Mouse (Mus musculus) neural tube, embryonic 12.5 days (tissue): ENCODE results near the gene Acvrl1. TPM values are rescaled to one million over a fixed set of nuclear protein-coding genes. Genes with fewer than 3 reads are reported as not detected.

Experiments
- ATAC-seq: fragments of 200-750 bp; cut with Nextera tagmentation; 2 replicates; pipeline ENCODE4 v1.8.0; 2017; ENCODE audit warnings: low read depth, mild to moderate bottlenecking, moderate TSS enrichment, moderate library complexity; ENCODE audit not compliant: low FRiP score
- H3K27ac ChIP-seq: fragments of 300-500 bp; sonication (generic); 2 replicates; pipeline ENCODE4 v1.5.1; 2016
- H3K27me3 ChIP-seq: fragments of 300-500 bp; sonication (generic); replicated peaks from 2 replicates; pipeline ENCODE4 v1.6.1; 2016; ENCODE audit warnings: mild to moderate bottlenecking
- H3K36me3 ChIP-seq: fragments of 300-500 bp; sonication (generic); 2 replicates; pipeline ENCODE4 v1.6.1; 2016; ENCODE audit warnings: mild to moderate bottlenecking
- H3K4me1 ChIP-seq: fragments of 300-500 bp; sonication (generic); 2 replicates; pipeline ENCODE4 v1.6.1; 2016
- H3K4me2 ChIP-seq: fragments of 300-500 bp; sonication (generic); replicated peaks from 2 replicates; pipeline ENCODE4 v1.6.1; 2016; ENCODE audit warnings: mild to moderate bottlenecking
- H3K4me3 ChIP-seq: fragments of 300-500 bp; sonication (generic); 2 replicates; pipeline ENCODE4 v1.5.1; 2016
- H3K9ac ChIP-seq: fragments of 300-500 bp; sonication (generic); 2 replicates; pipeline ENCODE4 v1.6.1; 2016; ENCODE audit warnings: mild to moderate bottlenecking
- H3K9me3 ChIP-seq: fragments of 300-500 bp; sonication (generic); 2 replicates; pipeline ENCODE4 v1.6.1; 2016; ENCODE audit warnings: mild to moderate bottlenecking
- WGBS: fragments of 180-500 bp; shearing (Covaris S2); methylation state at CpG from one replicate; pipeline ENCODE4 v1.1.7; 2016; 5-methylcytosine and 5-hydroxymethylcytosine counted together
- polyA plus RNA-seq: library from polyadenylated mRNA; unstranded; fragments of >200 nt; fragmentation: Nextera tagmentation; extraction: Ambion mirVana; gene quantifications from 2 replicates; pipeline ENCODE4 v1.2.1, GENCODE M21; 2016

Gene Acvrl1
- polyA plus RNA-seq, 1 experiment from 2014 or later: 8.3 TPM

DNA sequence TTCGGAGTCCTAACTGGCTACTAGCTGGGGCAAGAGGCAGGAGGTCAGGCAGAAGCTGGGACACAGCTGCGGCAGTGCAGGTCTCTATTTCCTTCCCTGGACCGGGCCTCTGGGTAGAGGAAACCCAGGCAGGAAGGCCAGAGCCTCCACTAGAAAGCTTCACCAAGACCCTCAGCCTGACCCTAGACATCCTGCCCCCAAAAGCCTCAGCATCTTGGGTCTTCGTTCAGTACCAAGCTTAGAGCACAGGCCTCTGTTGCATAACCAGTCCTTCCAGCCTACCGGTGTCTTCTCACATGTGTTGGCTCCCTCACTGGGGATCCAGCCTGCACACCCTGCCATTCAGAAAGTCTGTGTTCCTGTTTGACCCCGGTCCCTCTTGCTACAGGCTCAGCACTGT, 4.4 kb downstream of the Acvrl1 start:
- Histone ChIP-seq H3K4me2 (no peak overlapping the region), H3K9me3 (no peaks in the 10 kb centered on the region), H3K27me3 (peaks cover 35% of the 10 kb centered on the region), H3K27ac (no peak overlapping the region), H3K36me3 (no peaks in the 10 kb centered on the region), H3K9ac (no peak overlapping the region), H3K4me3 (no peak overlapping the region), H3K4me1 (peaks cover 29% of the 10 kb centered on the region)
- WGBS: 83% methylated on average over 6 of the region's 6 CpGs
- no peak for ATAC-seq

GRCm38 (mm10) chr15:101133993-101134704, 5.8 kb downstream of the Acvrl1 start:
- no peak overlapping the region for H3K27ac ChIP-seq
- H3K9ac ChIP-seq: no peak overlapping the region
- peaks cover 21% of the 10 kb centered on the region for H3K4me1 ChIP-seq
- H3K27me3 ChIP-seq: peaks cover 21% of the 10 kb centered on the region
- no peaks in the 10 kb centered on the region for H3K9me3 ChIP-seq
- no peaks in the 10 kb centered on the region for H3K36me3 ChIP-seq
- H3K4me2 ChIP-seq: peak overlapping the region; percentile 31
- H3K4me3 ChIP-seq: no peak overlapping the region
- WGBS: 19% methylated on average over 15 of the region's 15 CpGs
- ATAC-seq: no peak

GRCm38 (mm10) chr15:101135405-101135804, 7.1 kb downstream of the Acvrl1 start:
- ATAC-seq: no peak
- 69% methylated on average over 8 of the region's 8 CpGs for WGBS

GRCm38 (mm10) chr15:101137455-101137854, 9.1 kb downstream of the Acvrl1 start:
- WGBS: 83% methylated on average over 11 of the region's 11 CpGs

More at GRCm38 (mm10) chr15:101135405-101135804, 7.1 kb downstream of the Acvrl1 start:
- Histone ChIP-seq H3K9ac (no peak overlapping the region), H3K4me2 (peak overlapping the region; percentile 31), H3K9me3 (no peaks in the 10 kb centered on the region), H3K27ac (no peak overlapping the region), H3K36me3 (no peaks in the 10 kb centered on the region), H3K4me1 (peaks cover 34% of the 10 kb centered on the region), H3K27me3 (peaks cover 9% of the 10 kb centered on the region), H3K4me3 (no peak overlapping the region)

GRCm38 (mm10) chr15:101138675-101139074, 10.4 kb downstream of the Acvrl1 start:
- Histone ChIP-seq H3K27ac (no peak overlapping the region), H3K27me3 (no peaks in the 10 kb centered on the region; the same call in 1 of the 2 replicates), H3K36me3 (no peaks in the 10 kb centered on the region), H3K4me3 (no peak overlapping the region), H3K4me1 (peaks cover 37% of the 10 kb centered on the region), H3K4me2 (no peak overlapping the region), H3K9me3 (no peaks in the 10 kb centered on the region), H3K9ac (no peak overlapping the region)
- ATAC-seq: no peak
- 90% methylated on average over 3 of the region's 3 CpGs for WGBS

More at GRCm38 (mm10) chr15:101137455-101137854, 9.1 kb downstream of the Acvrl1 start:
- no peak overlapping the region for H3K4me2 ChIP-seq
- no peak overlapping the region for H3K9ac ChIP-seq
- H3K36me3 ChIP-seq: no peaks in the 10 kb centered on the region
- H3K4me1 ChIP-seq: peaks cover 30% of the 10 kb centered on the region
- no peaks in the 10 kb centered on the region for H3K9me3 ChIP-seq
- H3K4me3 ChIP-seq: no peak overlapping the region
- H3K27ac ChIP-seq: no peak overlapping the region
- no peaks in the 10 kb centered on the region for H3K27me3 ChIP-seq
- no peak for ATAC-seq

GRCm38 (mm10) chr15:101139885-101140284, 11.6 kb downstream of the Acvrl1 start:
- Histone ChIP-seq H3K9ac (no peak overlapping the region), H3K4me1 (peaks cover 35% of the 10 kb centered on the region), H3K4me2 (peak overlapping the region; percentile 24), H3K9me3 (no peaks in the 10 kb centered on the region), H3K27ac (peak overlapping the region; percentile 15; the same call in 1 of the 2 replicates), H3K36me3 (no peaks in the 10 kb centered on the region), H3K27me3 (no peaks in the 10 kb centered on the region; the same call in 1 of the 2 replicates), H3K4me3 (no peak overlapping the region)
- ATAC-seq: no peak
- 12% methylated on average over 12 of the region's 12 CpGs for WGBS

DNA sequence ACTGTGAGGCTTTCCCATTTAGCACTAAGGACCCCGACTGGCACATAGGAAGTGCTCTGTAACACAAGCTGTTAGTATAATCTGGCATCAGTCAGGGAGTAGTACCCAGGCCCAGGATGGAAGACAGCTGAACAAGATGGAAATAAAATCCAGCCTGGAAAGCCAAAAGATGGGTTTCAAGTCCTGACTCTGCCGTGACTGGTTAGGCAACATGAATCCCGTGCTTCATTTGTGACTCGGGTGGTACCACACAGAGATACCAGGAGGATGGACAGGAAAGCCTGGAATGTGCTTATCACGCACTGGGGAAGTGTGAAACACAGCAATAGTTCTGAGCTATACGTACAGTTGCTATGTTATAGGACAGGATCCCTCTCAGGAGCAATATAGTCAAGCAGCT, 12.3 kb downstream of the Acvrl1 start:
- WGBS: 64% methylated on average over 6 of the region's 6 CpGs
- no peaks in the 10 kb centered on the region; the same call in 1 of the 2 replicates for H3K27me3 ChIP-seq
- no peak overlapping the region for H3K27ac ChIP-seq

GRCm38 (mm10) chr15:101141061-101141541, 12.8 kb downstream of the Acvrl1 start:
- H3K27ac ChIP-seq: no peak overlapping the region
- no peaks in the 10 kb centered on the region for H3K36me3 ChIP-seq
- H3K4me1 ChIP-seq: peaks cover 46% of the 10 kb centered on the region
- WGBS: 6% methylated on average over 11 of the region's 14 CpGs
- H3K4me3 ChIP-seq: no peak overlapping the region
- H3K27me3 ChIP-seq: no peaks in the 10 kb centered on the region; the same call in 1 of the 2 replicates
- peak; percentile 68 for ATAC-seq
- H3K9ac ChIP-seq: no peak overlapping the region
- H3K4me2 ChIP-seq: 0 out of 2 replicates have a peak overlapping the region, but pooled peaks have one; percentile 19
- H3K9me3 ChIP-seq: no peaks in the 10 kb centered on the region

More for the DNA sequence above, 12.3 kb downstream of the Acvrl1 start:
- H3K36me3 ChIP-seq: no peaks in the 10 kb centered on the region
- 0 out of 2 replicates have a peak overlapping the region, but pooled peaks have one; percentile 19 for H3K4me2 ChIP-seq
- ATAC-seq: no peak
- H3K4me1 ChIP-seq: peaks cover 41% of the 10 kb centered on the region
- H3K4me3 ChIP-seq: no peak overlapping the region
- no peaks in the 10 kb centered on the region for H3K9me3 ChIP-seq
- H3K9ac ChIP-seq: no peak overlapping the region

DNA sequence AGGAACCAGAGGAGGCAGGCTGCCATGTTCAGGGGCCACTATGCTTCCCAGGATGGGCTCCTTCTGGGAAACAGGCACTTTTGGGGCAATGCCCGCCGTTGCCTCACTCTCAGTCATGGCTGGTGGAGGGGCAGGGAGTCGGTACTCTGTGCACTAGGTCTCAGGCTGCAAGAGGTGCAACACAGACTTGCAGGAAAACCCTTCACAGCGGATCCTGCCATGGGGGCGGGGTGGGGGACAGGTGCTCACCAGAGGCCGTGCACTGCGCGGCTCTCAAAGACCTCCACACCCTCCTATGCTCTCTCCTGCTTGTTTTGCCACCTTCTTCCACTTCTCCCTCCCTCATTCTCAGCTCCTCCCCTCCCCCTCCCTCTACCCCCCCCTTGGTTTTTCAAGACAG, 14.3 kb downstream of the Acvrl1 start:
- Histone ChIP-seq H3K36me3 (no peaks in the 10 kb centered on the region), H3K4me2 (no peak overlapping the region), H3K9ac (no peak overlapping the region), H3K27ac (no peak overlapping the region), H3K27me3 (no peaks in the 10 kb centered on the region; the same call in 1 of the 2 replicates), H3K4me1 (peaks cover 47% of the 10 kb centered on the region), H3K9me3 (no peaks in the 10 kb centered on the region), H3K4me3 (no peak overlapping the region)
- 58% methylated on average over 8 of the region's 8 CpGs for WGBS
- no peak for ATAC-seq

- 21% methylated on average over 8 of the region's 8 CpGs for WGBS
- Histone ChIP-seq H3K27me3 (no peaks in the 10 kb centered on the region; the same call in 1 of the 2 replicates), H3K4me1 (peaks cover 47% of the 10 kb centered on the region)
These were observed 15.2 kb downstream of the Acvrl1 start for GRCm38 (mm10) chr15:101143494-101143893.

GRCm38 (mm10) chr15:101144176-101144575, 15.9 kb downstream of the Acvrl1 start:
- Histone ChIP-seq H3K4me2 (no peak overlapping the region), H3K4me3 (no peak overlapping the region), H3K27me3 (no peaks in the 10 kb centered on the region; the same call in 1 of the 2 replicates), H3K9me3 (no peaks in the 10 kb centered on the region), H3K9ac (no peak overlapping the region), H3K36me3 (no peaks in the 10 kb centered on the region), H3K4me1 (peaks cover 46% of the 10 kb centered on the region), H3K27ac (no peak overlapping the region)
- 83% methylated on average over 5 of the region's 5 CpGs for WGBS
- no peak for ATAC-seq

More at GRCm38 (mm10) chr15:101143494-101143893, 15.2 kb downstream of the Acvrl1 start:
- ATAC-seq: no peak
- no peak overlapping the region for H3K4me3 ChIP-seq
- no peak overlapping the region for H3K4me2 ChIP-seq
- no peaks in the 10 kb centered on the region for H3K36me3 ChIP-seq
- H3K9ac ChIP-seq: peak overlapping the region; percentile 30; the same call in 1 of the 2 replicates
- no peak overlapping the region for H3K27ac ChIP-seq
- no peaks in the 10 kb centered on the region for H3K9me3 ChIP-seq

- H3K27ac ChIP-seq: no peak overlapping the region
- H3K36me3 ChIP-seq: no peaks in the 10 kb centered on the region
- no peaks in the 10 kb centered on the region; the same call in 1 of the 2 replicates for H3K27me3 ChIP-seq
- no peak overlapping the region for H3K4me2 ChIP-seq
- H3K9ac ChIP-seq: no peak overlapping the region
- H3K4me1 ChIP-seq: peaks cover 40% of the 10 kb centered on the region
- no peaks in the 10 kb centered on the region for H3K9me3 ChIP-seq
- H3K4me3 ChIP-seq: no peak overlapping the region
- ATAC-seq: no peak
- WGBS: 94% methylated on average over 8 of the region's 8 CpGs
These were observed 16.5 kb downstream of the Acvrl1 start for GRCm38 (mm10) chr15:101144779-101145178.
